Mouse (Mus musculus): ENCODE measurements around the gene Cacna1i. TPM values are rescaled to one million over a fixed set of nuclear protein-coding genes. Genes with fewer than 3 reads are reported as not detected.

The Cacna1i gene
- polyA plus RNA-seq, 1 experiment from 2014 or later: 0.80 TPM

DNA sequence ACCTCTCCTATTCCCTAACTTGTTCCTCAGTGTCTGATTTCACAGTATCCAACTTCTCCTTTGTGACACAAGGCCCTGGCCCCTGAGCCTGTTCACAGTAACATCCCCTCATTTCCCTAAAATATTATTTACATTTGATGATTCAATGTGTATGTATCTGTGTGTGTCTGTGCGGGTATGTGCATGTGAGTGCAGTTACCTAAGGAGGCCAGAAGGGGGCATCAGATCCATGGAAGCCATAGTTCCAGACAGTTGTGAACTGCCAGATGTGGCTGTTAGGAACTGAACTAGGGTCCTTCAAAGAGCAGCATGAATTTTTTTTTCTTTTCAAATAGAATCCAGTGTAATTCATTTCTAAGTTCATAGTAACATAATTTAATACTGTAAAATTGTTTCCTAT lies 10.1 kb downstream of the Cacna1i start:
- no peak for DNase-seq (ENCODE audit: low spot score)
- Histone ChIP-seq H3K9me3 (ENCODE audit: control insufficient read depth, low read length) (no peaks in the 10 kb centered on the region), H3K9ac (no peak overlapping the region), H3K27me3 (ENCODE audit: control insufficient read depth, insufficient read depth, low read length) (no peaks in the 10 kb centered on the region), H3K27ac (no peak overlapping the region), H3K4me3 (replicated peaks; ENCODE audit: low read length) (no peak overlapping the region), H3K4me1 (replicated peaks; ENCODE audit: control insufficient read depth, insufficient read depth, low read length) (no peaks in the 10 kb centered on the region), H3K4me2 (replicated peaks) (no peak overlapping the region), H3K36me3 (replicated peaks; ENCODE audit: control insufficient read depth, insufficient read depth) (no peaks in the 10 kb centered on the region)
- 100% methylated on average over 1 of the region's 1 CpGs for WGBS
- no peak for ATAC-seq (ENCODE audit: low FRiP score)

DNA sequence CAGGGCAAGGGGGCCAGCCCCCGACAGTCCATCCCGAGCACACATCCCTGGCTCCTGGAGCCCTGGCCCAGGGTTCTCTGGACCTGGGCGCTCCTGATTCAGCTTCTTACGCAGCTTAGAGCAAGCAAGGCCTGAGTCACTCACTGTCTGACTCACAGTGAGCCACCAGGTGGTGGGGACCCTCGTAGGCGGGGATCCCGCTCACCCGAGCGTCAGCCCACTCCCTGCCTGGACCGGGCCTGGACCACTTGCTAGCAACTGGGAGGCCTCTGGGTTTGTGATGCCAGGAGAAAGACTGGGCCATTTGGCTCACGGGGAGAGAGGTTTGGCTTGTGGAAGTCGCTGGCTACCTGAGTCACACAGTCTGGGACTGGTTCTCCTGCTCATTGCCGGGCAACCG lies 16.7 kb downstream of the Cacna1i start:
- no peak for ATAC-seq (ENCODE audit: low FRiP score)
- Histone ChIP-seq H3K27me3 (ENCODE audit: control insufficient read depth, insufficient read depth, low read length) (no peaks in the 10 kb centered on the region), H3K9ac (no peak overlapping the region), H3K4me2 (replicated peaks) (no peak overlapping the region), H3K27ac (no peak overlapping the region), H3K9me3 (ENCODE audit: control insufficient read depth, low read length) (no peaks in the 10 kb centered on the region), H3K4me3 (replicated peaks; ENCODE audit: low read length) (no peak overlapping the region), H3K4me1 (replicated peaks; ENCODE audit: control insufficient read depth, insufficient read depth, low read length) (no peaks in the 10 kb centered on the region), H3K36me3 (replicated peaks; ENCODE audit: control insufficient read depth, insufficient read depth) (no peaks in the 10 kb centered on the region)
- 66% methylated on average over 14 of the region's 14 CpGs for WGBS
- DNase-seq (ENCODE audit: low spot score): no peak

GRCm38 (mm10) chr15:80304188-80304587 lies 17.1 kb downstream of the Cacna1i start:
- Histone ChIP-seq H3K36me3 (replicated peaks; ENCODE audit: control insufficient read depth, insufficient read depth) (no peaks in the 10 kb centered on the region), H3K4me2 (replicated peaks) (no peak overlapping the region), H3K4me1 (replicated peaks; ENCODE audit: control insufficient read depth, insufficient read depth, low read length) (no peaks in the 10 kb centered on the region), H3K4me3 (replicated peaks; ENCODE audit: low read length) (no peak overlapping the region), H3K9ac (no peak overlapping the region), H3K27ac (no peak overlapping the region), H3K9me3 (ENCODE audit: control insufficient read depth, low read length) (no peaks in the 10 kb centered on the region), H3K27me3 (ENCODE audit: control insufficient read depth, insufficient read depth, low read length) (no peaks in the 10 kb centered on the region)
- 65% methylated on average over 12 of the region's 12 CpGs for WGBS
- DNase-seq (ENCODE audit: low spot score) (no peak), ATAC-seq (ENCODE audit: low FRiP score) (no peak)

DNA sequence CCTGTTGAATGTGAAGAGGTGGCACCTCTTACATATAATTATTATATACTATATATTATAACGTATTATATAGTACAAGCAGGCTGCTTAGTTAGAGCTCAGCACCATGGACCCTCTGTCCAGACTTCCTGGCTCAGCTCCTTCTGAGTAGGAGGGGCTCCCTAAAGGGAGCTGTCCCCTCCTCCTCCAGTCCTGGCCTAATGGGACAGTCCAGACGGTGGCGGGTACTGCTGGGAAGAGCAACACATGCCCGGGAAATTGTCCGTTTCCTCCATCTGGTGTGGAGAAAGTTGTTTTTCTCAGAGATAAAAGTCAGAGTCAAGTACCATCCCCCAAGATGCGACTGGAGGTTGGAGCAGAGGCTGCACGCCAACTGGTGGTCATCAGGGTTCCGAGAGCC lies 19.1 kb downstream of the Cacna1i start:
- WGBS: 58% methylated on average over 8 of the region's 8 CpGs
- Histone ChIP-seq H3K27ac (no peak overlapping the region), H3K9ac (no peak overlapping the region), H3K4me3 (replicated peaks; ENCODE audit: low read length) (no peak overlapping the region), H3K27me3 (ENCODE audit: control insufficient read depth, insufficient read depth, low read length) (no peaks in the 10 kb centered on the region), H3K36me3 (replicated peaks; ENCODE audit: control insufficient read depth, insufficient read depth) (no peaks in the 10 kb centered on the region), H3K4me1 (replicated peaks; ENCODE audit: control insufficient read depth, insufficient read depth, low read length) (no peaks in the 10 kb centered on the region), H3K4me2 (replicated peaks) (no peak overlapping the region), H3K9me3 (ENCODE audit: control insufficient read depth, low read length) (no peaks in the 10 kb centered on the region)
- no peak for ATAC-seq (ENCODE audit: low FRiP score)
- DNase-seq (ENCODE audit: low spot score): no peak

- no peak overlapping the region for H3K9ac ChIP-seq
- H3K4me1 ChIP-seq (replicated peaks; ENCODE audit: control insufficient read depth, insufficient read depth, low read length): peaks cover 15% of the 10 kb centered on the region; the same call in 1 of the 2 replicates
- ATAC-seq (ENCODE audit: low FRiP score) (peak; percentile 53; the same call in 1 of the 2 replicates), DNase-seq (ENCODE audit: low spot score) (no peak)
- no peaks in the 10 kb centered on the region for H3K9me3 ChIP-seq (ENCODE audit: control insufficient read depth, low read length)
- H3K4me3 ChIP-seq (replicated peaks; ENCODE audit: low read length): no peak overlapping the region
- 5% methylated on average over 7 of the region's 7 CpGs for WGBS
- 0 out of 2 replicates have a peak overlapping the region, but pooled peaks have one; percentile 2 for H3K27ac ChIP-seq
- H3K4me2 ChIP-seq (replicated peaks): no peak overlapping the region
- H3K36me3 ChIP-seq (replicated peaks; ENCODE audit: control insufficient read depth, insufficient read depth): no peaks in the 10 kb centered on the region
- no peaks in the 10 kb centered on the region for H3K27me3 ChIP-seq (ENCODE audit: control insufficient read depth, insufficient read depth, low read length)
Measured at GRCm38 (mm10) chr15:80314731-80315130, 27.7 kb downstream of the Cacna1i start.

DNA sequence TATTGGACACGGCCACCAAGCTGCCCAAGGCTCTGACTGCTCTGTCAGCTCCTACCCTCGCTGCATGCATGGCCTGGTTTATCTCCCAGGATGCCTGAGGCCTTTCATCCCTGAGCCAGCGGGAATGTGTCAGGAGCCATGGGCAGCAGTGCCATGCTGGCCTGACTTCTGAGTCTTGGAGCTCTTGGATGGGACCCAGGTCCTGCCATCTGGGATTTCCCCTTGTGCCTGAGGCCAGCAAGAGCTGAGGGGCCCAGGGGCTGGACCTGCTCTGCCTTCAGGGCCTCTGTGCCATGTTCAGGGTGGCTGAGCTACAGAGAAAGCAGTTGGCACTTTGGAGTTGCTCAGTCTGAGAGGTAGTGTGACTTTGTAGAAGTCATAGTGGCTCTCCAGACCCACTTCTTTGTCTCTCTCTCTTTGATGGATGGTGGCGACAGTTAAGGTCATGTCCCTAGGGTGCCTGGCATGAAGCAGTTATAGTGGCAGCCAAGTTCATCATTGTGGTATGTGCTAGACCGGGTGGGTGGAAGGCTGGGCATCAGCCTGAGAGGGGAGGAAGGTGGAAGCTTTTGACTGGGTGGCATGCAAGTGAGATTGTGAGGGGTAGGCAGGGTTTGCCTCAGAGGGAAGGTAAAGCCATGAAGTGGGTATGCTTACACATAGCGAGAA lies 30.1 kb downstream of the Cacna1i start:
- ATAC-seq (ENCODE audit: low FRiP score): no peak
- no peak overlapping the region for H3K4me3 ChIP-seq (replicated peaks; ENCODE audit: low read length)
- H3K4me1 ChIP-seq (replicated peaks; ENCODE audit: control insufficient read depth, insufficient read depth, low read length): peaks cover 15% of the 10 kb centered on the region; the same call in 1 of the 2 replicates
- no peaks in the 10 kb centered on the region for H3K9me3 ChIP-seq (ENCODE audit: control insufficient read depth, low read length)
- no peak overlapping the region for H3K27ac ChIP-seq
- no peak overlapping the region for H3K9ac ChIP-seq
- DNase-seq (ENCODE audit: low spot score): no peak
- no peaks in the 10 kb centered on the region for H3K36me3 ChIP-seq (replicated peaks; ENCODE audit: control insufficient read depth, insufficient read depth)
- WGBS: 73% methylated on average over 6 of the region's 6 CpGs
- H3K27me3 ChIP-seq (ENCODE audit: control insufficient read depth, insufficient read depth, low read length): no peaks in the 10 kb centered on the region
- no peak overlapping the region for H3K4me2 ChIP-seq (replicated peaks)

DNA sequence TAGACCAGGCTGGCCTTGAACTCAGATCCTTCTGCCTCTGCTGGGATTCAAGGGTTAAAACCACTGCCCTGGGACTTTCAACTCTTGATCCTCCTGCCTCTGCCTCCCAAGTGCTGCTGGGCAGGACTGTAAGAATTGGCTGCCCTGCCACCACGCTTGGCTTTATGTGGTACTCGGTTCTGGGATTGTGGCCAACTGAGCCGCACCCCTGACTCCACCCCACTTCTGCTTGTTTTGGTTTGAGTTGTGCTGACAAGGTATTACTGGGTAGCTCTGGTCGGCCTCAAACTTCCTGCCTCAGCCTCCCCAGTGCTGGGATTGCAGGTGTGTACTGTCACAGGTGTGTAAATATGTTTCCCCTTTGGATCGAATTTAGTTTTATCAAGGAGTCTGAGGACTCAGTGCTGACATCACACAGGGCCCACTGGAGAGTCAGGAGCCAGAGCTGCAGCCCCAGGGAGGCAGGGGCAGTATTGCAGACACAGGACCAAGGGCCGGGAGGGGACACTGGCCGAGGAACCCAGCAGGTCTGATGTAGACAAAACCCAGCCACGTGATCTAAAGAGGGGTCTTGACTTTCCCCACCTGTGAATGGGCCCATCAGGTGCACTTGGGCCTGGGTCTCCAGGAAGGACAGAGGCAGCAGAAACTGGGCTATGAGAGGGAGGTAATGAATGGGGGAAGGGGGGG lies 30.9 kb downstream of the Cacna1i start:
- Histone ChIP-seq H3K36me3 (replicated peaks; ENCODE audit: control insufficient read depth, insufficient read depth) (no peaks in the 10 kb centered on the region), H3K27me3 (ENCODE audit: control insufficient read depth, insufficient read depth, low read length) (no peaks in the 10 kb centered on the region), H3K4me3 (replicated peaks; ENCODE audit: low read length) (no peak overlapping the region), H3K4me2 (replicated peaks) (no peak overlapping the region), H3K27ac (no peak overlapping the region), H3K9ac (no peak overlapping the region), H3K9me3 (ENCODE audit: control insufficient read depth, low read length) (no peaks in the 10 kb centered on the region), H3K4me1 (replicated peaks; ENCODE audit: control insufficient read depth, insufficient read depth, low read length) (peaks cover 15% of the 10 kb centered on the region; the same call in 1 of the 2 replicates)
- 66% methylated on average over 8 of the region's 8 CpGs for WGBS
- no peak for DNase-seq (ENCODE audit: low spot score)
- no peak for ATAC-seq (ENCODE audit: low FRiP score)

DNA sequence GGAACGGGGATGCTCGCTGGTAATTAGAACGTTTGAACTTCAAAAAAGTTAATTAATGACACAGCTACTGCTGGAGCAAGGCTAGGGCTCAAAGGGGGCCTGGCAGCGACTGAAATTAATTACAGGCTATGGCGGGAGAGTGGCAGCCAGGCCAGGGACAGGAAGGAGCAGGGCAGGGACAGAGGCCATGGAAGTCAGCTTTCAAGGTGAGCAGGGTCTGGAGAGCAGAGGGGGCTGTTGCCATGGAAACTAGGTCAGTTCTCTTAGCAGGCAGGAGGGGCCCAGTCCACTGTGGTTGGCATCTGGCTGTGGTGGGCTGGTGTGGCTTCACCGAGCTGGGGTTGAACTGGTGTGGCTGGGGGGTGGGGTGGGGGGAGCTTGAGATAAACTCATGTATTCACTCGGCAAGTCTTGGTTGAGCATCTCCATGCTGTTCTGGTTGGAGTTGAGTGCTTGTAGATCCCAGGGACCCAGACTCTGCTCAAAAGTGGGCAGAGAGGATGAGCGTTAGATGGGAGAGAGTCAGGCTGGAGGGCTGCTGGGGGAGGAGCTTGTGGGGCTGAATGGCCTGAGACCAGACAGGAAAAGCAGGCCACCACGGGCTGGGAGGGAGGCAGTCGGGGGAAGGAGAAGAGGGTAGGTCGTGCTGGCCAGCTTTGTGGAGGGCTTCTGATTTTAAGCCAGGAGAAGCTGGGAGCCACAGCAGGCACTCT lies 31.7 kb downstream of the Cacna1i start:
- Histone ChIP-seq H3K36me3 (replicated peaks; ENCODE audit: control insufficient read depth, insufficient read depth) (no peaks in the 10 kb centered on the region), H3K4me3 (replicated peaks; ENCODE audit: low read length) (no peak overlapping the region), H3K9ac (no peak overlapping the region), H3K4me2 (replicated peaks) (no peak overlapping the region), H3K27me3 (ENCODE audit: control insufficient read depth, insufficient read depth, low read length) (no peaks in the 10 kb centered on the region), H3K4me1 (replicated peaks; ENCODE audit: control insufficient read depth, insufficient read depth, low read length) (peaks cover 15% of the 10 kb centered on the region; the same call in 1 of the 2 replicates), H3K9me3 (ENCODE audit: control insufficient read depth, low read length) (no peaks in the 10 kb centered on the region), H3K27ac (no peak overlapping the region)
- no peak for ATAC-seq (ENCODE audit: low FRiP score)
- WGBS: 13% methylated on average over 11 of the region's 11 CpGs
- DNase-seq (ENCODE audit: low spot score): no peak

DNA sequence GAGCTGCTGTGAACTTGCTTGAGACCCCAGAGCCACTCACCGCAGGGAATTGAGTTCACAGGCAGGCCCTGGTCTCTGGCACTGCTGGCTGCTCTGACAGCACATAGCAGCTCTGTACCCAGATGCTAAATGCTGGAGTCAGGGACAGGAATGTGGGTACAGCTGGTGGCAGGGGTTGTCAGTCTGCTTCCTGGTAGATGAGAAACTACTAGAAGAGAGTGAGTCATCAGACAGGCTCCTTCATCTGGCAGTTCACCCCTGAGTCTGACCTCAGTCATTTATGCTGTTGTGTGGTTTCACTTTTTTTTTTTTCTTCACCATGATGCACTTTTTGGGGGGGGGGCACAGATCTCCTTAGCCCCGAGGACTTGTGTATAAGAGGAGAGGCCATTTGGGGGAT lies 32.3 kb downstream of the Cacna1i start:
- H3K36me3 ChIP-seq (replicated peaks; ENCODE audit: control insufficient read depth, insufficient read depth): no peaks in the 10 kb centered on the region
- no peak overlapping the region for H3K9ac ChIP-seq
- H3K4me3 ChIP-seq (replicated peaks; ENCODE audit: low read length): no peak overlapping the region
- DNase-seq (ENCODE audit: low spot score) (no peak), ATAC-seq (ENCODE audit: low FRiP score) (no peak)
- WGBS: 73% methylated on average over 2 of the region's 2 CpGs
- H3K9me3 ChIP-seq (ENCODE audit: control insufficient read depth, low read length): no peaks in the 10 kb centered on the region
- H3K4me2 ChIP-seq (replicated peaks): no peak overlapping the region
- peaks cover 15% of the 10 kb centered on the region; the same call in 1 of the 2 replicates for H3K4me1 ChIP-seq (replicated peaks; ENCODE audit: control insufficient read depth, insufficient read depth, low read length)
- no peak overlapping the region for H3K27ac ChIP-seq
- H3K27me3 ChIP-seq (ENCODE audit: control insufficient read depth, insufficient read depth, low read length): no peaks in the 10 kb centered on the region

Data from hindbrain, embryonic 14.5 days (tissue).